Mouse (Mus musculus): Measurements from ENCODE around the gene Zfr.

GRCm38 (mm10) chr15:12140985-12141729, 23.5 kb downstream of the Zfr start:
- TF ChIP-seq ZNF384 (IDR thresholded peaks at IDR 0.05; ENCODE audit: low read depth, low read length) (no peak), EP300 (IDR thresholded peaks at IDR 0.05; ENCODE audit: low read length) (no peak), POLR2A (IDR thresholded peaks at IDR 0.05; ENCODE audit: low read depth, low read length) (no peak), MAFK (IDR thresholded peaks at IDR 0.05; ENCODE audit: insufficient replicate concordance, low read length) (no peak), ETS1 (conservative IDR thresholded peaks at IDR 0.05; ENCODE audit: low read depth, low read length) (no peak)
